Mouse (Mus musculus): ENCODE data around the gene Pgbd5. TPM values are rescaled to one million over a fixed set of nuclear protein-coding genes. Genes with fewer than 3 reads are reported as not detected.

Gene Pgbd5
- polyA plus RNA-seq, 1 experiment from 2014 or later = 5.3 TPM

- Histone ChIP-seq H3K27ac (ENCODE audit: low read depth, low read length) (no peak overlapping the region), H3K36me3 (ENCODE audit: control insufficient read depth, insufficient read depth, low read length) (no peaks in the 10 kb centered on the region), H3K9me3 (ENCODE audit: control insufficient read depth, low read length) (no peaks in the 10 kb centered on the region), H3K4me3 (ENCODE audit: low read depth, low read length) (no peak overlapping the region), H3K27me3 (ENCODE audit: control insufficient read depth, insufficient read depth, low read length) (no peaks in the 10 kb centered on the region), H3K9ac (ENCODE audit: low read depth, low read length) (no peak overlapping the region), H3K4me1 (replicated peaks; ENCODE audit: control insufficient read depth, insufficient read depth, low read length) (no peaks in the 10 kb centered on the region), H3K4me2 (replicated peaks; ENCODE audit: low read depth, low read length) (no peak overlapping the region)
- ATAC-seq (ENCODE audit: low FRiP score) = no peak
- 85% methylated on average over 11 of the region's 11 CpGs for WGBS
- no peak for DNase-seq (ENCODE audit: low spot score)
These were observed 40.0 kb downstream of the Pgbd5 start for GRCm38 (mm10) chr8:124399403-124399861.

- WGBS = 30% methylated on average over 11 of the region's 12 CpGs
- H3K9me3 ChIP-seq (ENCODE audit: control insufficient read depth, low read length) = no peaks in the 10 kb centered on the region
These were observed 40.5 kb downstream of the Pgbd5 start for GRCm38 (mm10) chr8:124398843-124399402.

GRCm38 (mm10) chr8:124397321-124398065 lies 42.0 kb downstream of the Pgbd5 start:
- no peaks in the 10 kb centered on the region for H3K4me1 ChIP-seq (replicated peaks; ENCODE audit: control insufficient read depth, insufficient read depth, low read length)
- H3K9ac ChIP-seq (ENCODE audit: low read depth, low read length) = no peak overlapping the region
- H3K27me3 ChIP-seq (ENCODE audit: control insufficient read depth, insufficient read depth, low read length) = no peaks in the 10 kb centered on the region
- DNase-seq (ENCODE audit: low spot score) (no peak), ATAC-seq (ENCODE audit: low FRiP score) (no peak)
- no peaks in the 10 kb centered on the region for H3K36me3 ChIP-seq (ENCODE audit: control insufficient read depth, insufficient read depth, low read length)
- 87% methylated on average over 11 of the region's 11 CpGs for WGBS
- no peaks in the 10 kb centered on the region for H3K9me3 ChIP-seq (ENCODE audit: control insufficient read depth, low read length)
- H3K4me3 ChIP-seq (ENCODE audit: low read depth, low read length) = no peak overlapping the region
- H3K4me2 ChIP-seq (replicated peaks; ENCODE audit: low read depth, low read length) = no peak overlapping the region
- H3K27ac ChIP-seq (ENCODE audit: low read depth, low read length) = no peak overlapping the region

More at GRCm38 (mm10) chr8:124398843-124399402, 40.5 kb downstream of the Pgbd5 start:
- H3K4me3 ChIP-seq (ENCODE audit: low read depth, low read length) = no peak overlapping the region
- H3K4me2 ChIP-seq (replicated peaks; ENCODE audit: low read depth, low read length) = no peak overlapping the region
- DNase-seq (ENCODE audit: low spot score) = peak; percentile 69
- ATAC-seq (ENCODE audit: low FRiP score) = peak; percentile 54
- H3K9ac ChIP-seq (ENCODE audit: low read depth, low read length) = no peak overlapping the region
- no peaks in the 10 kb centered on the region for H3K27me3 ChIP-seq (ENCODE audit: control insufficient read depth, insufficient read depth, low read length)
- H3K36me3 ChIP-seq (ENCODE audit: control insufficient read depth, insufficient read depth, low read length) = no peaks in the 10 kb centered on the region
- H3K27ac ChIP-seq (ENCODE audit: low read depth, low read length) = no peak overlapping the region
- H3K4me1 ChIP-seq (replicated peaks; ENCODE audit: control insufficient read depth, insufficient read depth, low read length) = no peaks in the 10 kb centered on the region

- WGBS = 87% methylated on average over 2 of the region's 2 CpGs
- no peak for ATAC-seq (ENCODE audit: low FRiP score)
- no peak for DNase-seq (ENCODE audit: low spot score)
These were observed 42.9 kb downstream of the Pgbd5 start for GRCm38 (mm10) chr8:124396531-124396930.

DNA sequence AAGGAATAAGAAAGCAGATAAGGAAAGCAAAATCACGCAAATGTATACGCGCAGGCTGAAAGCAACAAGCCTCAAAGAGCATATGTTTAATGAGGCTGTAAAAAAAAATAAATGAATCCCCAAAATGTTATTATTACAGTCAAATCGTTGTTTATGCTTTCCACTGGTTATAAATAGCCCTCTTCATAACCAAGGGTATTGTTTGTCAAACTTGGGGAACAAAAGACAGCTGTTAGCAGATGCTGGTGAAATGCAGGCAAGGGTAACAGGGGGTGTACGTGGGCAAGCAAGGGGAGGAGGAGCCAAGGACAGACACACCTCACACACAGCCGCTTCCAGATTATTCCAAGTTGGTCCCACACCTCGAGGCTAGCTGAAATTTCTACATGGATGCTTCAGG lies 44.1 kb downstream of the Pgbd5 start:
- WGBS = 83% methylated on average over 7 of the region's 7 CpGs
- Histone ChIP-seq H3K4me3 (ENCODE audit: low read depth, low read length) (no peak overlapping the region), H3K4me1 (replicated peaks; ENCODE audit: control insufficient read depth, insufficient read depth, low read length) (no peaks in the 10 kb centered on the region), H3K36me3 (ENCODE audit: control insufficient read depth, insufficient read depth, low read length) (no peaks in the 10 kb centered on the region), H3K9ac (ENCODE audit: low read depth, low read length) (no peak overlapping the region), H3K27me3 (ENCODE audit: control insufficient read depth, insufficient read depth, low read length) (no peaks in the 10 kb centered on the region), H3K27ac (ENCODE audit: low read depth, low read length) (no peak overlapping the region), H3K9me3 (ENCODE audit: control insufficient read depth, low read length) (no peaks in the 10 kb centered on the region), H3K4me2 (replicated peaks; ENCODE audit: low read depth, low read length) (no peak overlapping the region)
- no peak for DNase-seq (ENCODE audit: low spot score)
- no peak for ATAC-seq (ENCODE audit: low FRiP score)

More at GRCm38 (mm10) chr8:124396531-124396930, 42.9 kb downstream of the Pgbd5 start:
- Histone ChIP-seq H3K9me3 (ENCODE audit: control insufficient read depth, low read length) (no peaks in the 10 kb centered on the region), H3K36me3 (ENCODE audit: control insufficient read depth, insufficient read depth, low read length) (no peaks in the 10 kb centered on the region), H3K4me2 (replicated peaks; ENCODE audit: low read depth, low read length) (no peak overlapping the region), H3K9ac (ENCODE audit: low read depth, low read length) (no peak overlapping the region), H3K4me1 (replicated peaks; ENCODE audit: control insufficient read depth, insufficient read depth, low read length) (no peaks in the 10 kb centered on the region), H3K27ac (ENCODE audit: low read depth, low read length) (no peak overlapping the region), H3K4me3 (ENCODE audit: low read depth, low read length) (no peak overlapping the region), H3K27me3 (ENCODE audit: control insufficient read depth, insufficient read depth, low read length) (no peaks in the 10 kb centered on the region)

DNA sequence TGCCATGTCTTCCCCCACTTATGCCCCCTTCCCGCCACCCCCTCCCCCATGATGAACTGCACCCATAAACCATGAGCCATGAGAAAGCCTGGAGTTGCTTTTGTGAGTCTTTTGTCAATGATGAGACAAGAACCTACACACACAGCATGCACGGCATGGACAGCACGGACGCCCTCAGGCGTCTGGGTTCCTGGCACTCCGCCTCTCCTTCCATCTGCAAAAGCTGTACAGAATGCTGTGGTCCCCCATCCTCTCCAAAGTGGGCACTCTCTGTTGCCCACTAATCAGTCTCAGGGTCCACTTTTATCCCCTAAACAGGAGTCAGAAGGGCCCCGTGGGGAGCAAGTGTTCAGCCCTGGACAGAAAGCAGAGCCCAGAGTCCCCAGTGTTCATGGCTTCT lies 44.5 kb downstream of the Pgbd5 start:
- Histone ChIP-seq H3K4me1 (replicated peaks; ENCODE audit: control insufficient read depth, insufficient read depth, low read length) (no peaks in the 10 kb centered on the region), H3K9ac (ENCODE audit: low read depth, low read length) (no peak overlapping the region), H3K27ac (ENCODE audit: low read depth, low read length) (no peak overlapping the region), H3K36me3 (ENCODE audit: control insufficient read depth, insufficient read depth, low read length) (no peaks in the 10 kb centered on the region), H3K9me3 (ENCODE audit: control insufficient read depth, low read length) (no peaks in the 10 kb centered on the region), H3K4me3 (ENCODE audit: low read depth, low read length) (no peak overlapping the region), H3K27me3 (ENCODE audit: control insufficient read depth, insufficient read depth, low read length) (no peaks in the 10 kb centered on the region), H3K4me2 (replicated peaks; ENCODE audit: low read depth, low read length) (no peak overlapping the region)
- DNase-seq (ENCODE audit: low spot score) (no peak), ATAC-seq (ENCODE audit: low FRiP score) (no peak)
- 88% methylated on average over 7 of the region's 7 CpGs for WGBS

GRCm38 (mm10) chr8:124393927-124394326 lies 45.5 kb downstream of the Pgbd5 start:
- no peak for ATAC-seq (ENCODE audit: low FRiP score)
- no peak for DNase-seq (ENCODE audit: low spot score)

DNA sequence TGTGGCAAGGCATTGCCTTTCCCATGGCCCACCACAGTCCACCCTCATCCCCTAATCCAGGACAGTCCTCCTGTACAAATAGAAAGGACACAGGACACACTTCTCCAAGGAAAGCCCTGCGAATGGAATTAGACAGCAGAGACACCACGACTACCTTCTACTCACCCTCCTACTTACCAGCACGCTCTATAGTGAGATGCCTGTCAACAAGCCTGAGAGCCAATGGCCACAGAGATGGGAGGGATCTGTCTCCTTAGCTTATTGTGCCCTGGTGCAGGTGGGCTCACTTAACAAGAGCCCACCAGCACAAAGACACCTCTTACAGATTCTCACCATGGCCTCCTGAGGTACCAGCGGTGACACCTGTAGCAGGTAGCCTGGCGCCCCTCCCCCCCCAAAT lies 46.4 kb downstream of the Pgbd5 start:
- H3K9me3 ChIP-seq (ENCODE audit: control insufficient read depth, low read length) = no peaks in the 10 kb centered on the region
- H3K27me3 ChIP-seq (ENCODE audit: control insufficient read depth, insufficient read depth, low read length) = no peaks in the 10 kb centered on the region
- H3K4me1 ChIP-seq (replicated peaks; ENCODE audit: control insufficient read depth, insufficient read depth, low read length) = no peaks in the 10 kb centered on the region
- no peak for DNase-seq (ENCODE audit: low spot score)
- H3K36me3 ChIP-seq (ENCODE audit: control insufficient read depth, insufficient read depth, low read length) = no peaks in the 10 kb centered on the region
- H3K27ac ChIP-seq (ENCODE audit: low read depth, low read length) = no peak overlapping the region
- no peak overlapping the region for H3K4me3 ChIP-seq (ENCODE audit: low read depth, low read length)
- H3K9ac ChIP-seq (ENCODE audit: low read depth, low read length) = no peak overlapping the region
- WGBS = 76% methylated on average over 5 of the region's 5 CpGs
- ATAC-seq (ENCODE audit: low FRiP score) = no peak
- no peak overlapping the region for H3K4me2 ChIP-seq (replicated peaks; ENCODE audit: low read depth, low read length)

More at GRCm38 (mm10) chr8:124393927-124394326, 45.5 kb downstream of the Pgbd5 start:
- no peaks in the 10 kb centered on the region for H3K4me1 ChIP-seq (replicated peaks; ENCODE audit: control insufficient read depth, insufficient read depth, low read length)
- no peak overlapping the region for H3K9ac ChIP-seq (ENCODE audit: low read depth, low read length)
- 80% methylated on average over 4 of the region's 4 CpGs for WGBS
- H3K4me2 ChIP-seq (replicated peaks; ENCODE audit: low read depth, low read length) = no peak overlapping the region
- no peaks in the 10 kb centered on the region for H3K9me3 ChIP-seq (ENCODE audit: control insufficient read depth, low read length)
- H3K4me3 ChIP-seq (ENCODE audit: low read depth, low read length) = no peak overlapping the region
- H3K36me3 ChIP-seq (ENCODE audit: control insufficient read depth, insufficient read depth, low read length) = no peaks in the 10 kb centered on the region
- H3K27me3 ChIP-seq (ENCODE audit: control insufficient read depth, insufficient read depth, low read length) = no peaks in the 10 kb centered on the region
- H3K27ac ChIP-seq (ENCODE audit: low read depth, low read length) = no peak overlapping the region
